17 mouse cellular contexts compared by ENCODE assay signal in the genomic region with DNA sequence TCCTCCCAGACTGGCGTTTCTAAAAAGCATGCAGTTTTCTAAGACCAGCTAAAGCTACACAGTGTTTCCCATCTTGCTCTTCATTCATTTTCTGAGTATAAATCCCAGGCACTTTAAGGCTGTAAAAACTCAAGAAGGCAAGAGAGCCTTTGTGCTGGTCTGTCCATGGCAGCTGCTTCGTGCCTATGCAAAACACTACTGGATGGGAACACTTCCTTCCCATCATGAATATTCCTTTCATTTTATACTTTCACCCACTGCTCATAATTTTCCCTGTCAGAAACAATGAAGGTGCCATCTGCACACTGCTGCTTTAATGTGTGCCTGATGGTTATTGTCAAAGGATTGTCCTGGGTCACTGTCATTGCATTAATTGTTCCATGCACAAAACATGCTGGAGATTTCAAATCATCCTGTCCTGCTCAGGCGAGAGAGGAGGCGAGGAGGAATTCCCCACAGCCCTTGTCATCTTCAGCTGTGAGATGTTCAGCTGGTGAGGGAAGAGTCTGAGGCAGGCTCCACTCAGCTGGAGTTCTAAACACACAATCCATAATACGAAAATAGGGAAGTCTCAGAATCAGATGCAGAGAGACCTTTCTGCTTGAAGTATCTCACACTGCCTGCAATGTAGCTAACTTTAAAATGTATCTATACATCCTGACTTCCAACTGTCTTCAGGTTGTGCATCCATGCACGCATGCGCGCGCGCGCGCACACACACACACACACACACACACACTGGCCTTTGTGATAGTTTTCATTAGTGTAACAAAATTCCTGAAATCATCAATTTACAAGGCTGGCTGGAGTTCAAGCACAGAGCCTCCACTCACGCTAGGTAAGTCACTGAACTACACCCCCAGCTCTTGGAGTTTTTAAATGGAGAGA. TPM values are rescaled to one million over a fixed set of nuclear protein-coding genes. Genes with fewer than 3 reads are reported as not detected.
DNase-seq lines count a peak whose midpoint lies in the region; ATAC-seq and TF ChIP-seq lines count a peak whose summit lies in the region.
"Had no signal": no experiment of that assay in that cellular context is flagged by ENCODE, and none has a peak within 500 bp of the region (broad histone marks: within the 10 kb centered on the region; RNA-seq: fewer than 3 reads in every experiment).

No protein-coding gene starts in this region.

- no peak overlapping the region; the same call in 1 of the 2 replicates for H3K27ac ChIP-seq in midbrain, embryonic 11.5 days (ENCODE audit: low read depth, low read length)
- H3K27ac ChIP-seq in midbrain, embryonic 10.5 days (replicated peaks): no peak overlapping the region
- peak overlapping the region; percentile 36; the same call in 1 of the 2 replicates for H3K27ac ChIP-seq in forebrain, postnatal 0 days (ENCODE audit: low read depth, low read length)
- H3K27ac ChIP-seq in midbrain, embryonic 12.5 days (replicated peaks): peak overlapping the region; percentile 30
- H3K27ac ChIP-seq: embryonic facial prominence, embryonic 13.5 days had no signal

- intact Hi-C loops in left cerebral cortex, postnatal 4 days (cut with DNase I): no loop called here

- no peaks in the 10 kb centered on the region for H3K4me1 ChIP-seq in midbrain, embryonic 11.5 days (ENCODE audit: control insufficient read depth, insufficient read depth, low read length)
- peaks cover 3% of the 10 kb centered on the region; the same call in 1 of the 2 replicates for H3K4me1 ChIP-seq in midbrain, embryonic 10.5 days
- H3K4me1 ChIP-seq in forebrain, postnatal 0 days (ENCODE audit: insufficient read depth): no peaks in the 10 kb centered on the region
- H3K4me1 ChIP-seq in midbrain, embryonic 12.5 days: peaks cover 10% of the 10 kb centered on the region
- H3K4me1 ChIP-seq: embryonic facial prominence, embryonic 13.5 days had no signal

- no peak for TF ChIP-seq CTCF in forebrain, postnatal 0 days (IDR thresholded peaks at IDR 0.05; ENCODE audit: low read depth)

- H3K9ac ChIP-seq in midbrain, embryonic 11.5 days (ENCODE audit: low read length): no peak overlapping the region
- H3K9ac ChIP-seq in forebrain, postnatal 0 days: no peak overlapping the region
- H3K9ac ChIP-seq in midbrain, embryonic 12.5 days (replicated peaks): no peak overlapping the region
- H3K9ac ChIP-seq: embryonic facial prominence, embryonic 13.5 days had no signal

- no peak for DNase-seq in midbrain, embryonic 11.5 days (ENCODE audit: low spot score, missing footprints)
- DNase-seq in midbrain, embryonic 10.5 days (ENCODE audit: low spot score): no peak
- no peak for DNase-seq in forebrain, postnatal 0 days
- DNase-seq in retina, embryonic 14.5 days (ENCODE audit: low spot score): peak; percentile 24
- DNase-seq in left cerebral cortex, postnatal 4 days: no peak
- no peak for DNase-seq in kidney, adult 8-10 months
- DNase-seq: cerebellum, adult 2 months; gastrocnemius, postnatal 25 days; heart, postnatal 4 days; kidney, adult 9 months; lung, postnatal 10 days had no signal

- no peaks in the 10 kb centered on the region for H3K9me3 ChIP-seq in midbrain, embryonic 11.5 days (ENCODE audit: control insufficient read depth, low read length)
- no peaks in the 10 kb centered on the region for H3K9me3 ChIP-seq in midbrain, embryonic 10.5 days (replicated peaks)
- no peaks in the 10 kb centered on the region for H3K9me3 ChIP-seq in forebrain, postnatal 0 days (ENCODE audit: low read length)
- no peaks in the 10 kb centered on the region for H3K9me3 ChIP-seq in midbrain, embryonic 12.5 days
- H3K9me3 ChIP-seq: embryonic facial prominence, embryonic 13.5 days had no signal

- ATAC-seq in midbrain, embryonic 11.5 days (ENCODE audit: low FRiP score): peak; percentile 48; the same call in 1 of the 2 replicates
- ATAC-seq in forebrain, postnatal 0 days: peak; percentile 78
- peak; percentile 56; the same call in 1 of the 2 replicates for ATAC-seq in midbrain, embryonic 12.5 days (ENCODE audit: low FRiP score, low read depth)
- ATAC-seq in activated CD4-positive, CD25-positive, alpha-beta regulatory T cell, adult 4 months: no peak

- 84% methylated on average over 13 of the region's 13 CpGs for WGBS in midbrain, embryonic 11.5 days
- WGBS in midbrain, embryonic 10.5 days: 89% methylated on average over 13 of the region's 13 CpGs
- WGBS in forebrain, postnatal 0 days: 73% methylated on average over 13 of the region's 13 CpGs
- 82% methylated on average over 13 of the region's 13 CpGs for WGBS in midbrain, embryonic 12.5 days

- no peaks in the 10 kb centered on the region for H3K27me3 ChIP-seq in midbrain, embryonic 11.5 days (ENCODE audit: control insufficient read depth, insufficient read depth, low read length)
- H3K27me3 ChIP-seq in midbrain, embryonic 10.5 days (ENCODE audit: low read depth, poor library complexity, severe bottlenecking): no peaks in the 10 kb centered on the region
- no peaks in the 10 kb centered on the region for H3K27me3 ChIP-seq in forebrain, postnatal 0 days (ENCODE audit: insufficient read depth, low read length)
- no peaks in the 10 kb centered on the region for H3K27me3 ChIP-seq in midbrain, embryonic 12.5 days
- H3K27me3 ChIP-seq: embryonic facial prominence, embryonic 13.5 days had no signal

- H3K36me3 ChIP-seq in midbrain, embryonic 11.5 days (ENCODE audit: control insufficient read depth, insufficient read depth, low read length): no peaks in the 10 kb centered on the region
- H3K36me3 ChIP-seq in midbrain, embryonic 10.5 days: no peaks in the 10 kb centered on the region
- H3K36me3 ChIP-seq in forebrain, postnatal 0 days (ENCODE audit: insufficient read depth): no peaks in the 10 kb centered on the region
- H3K36me3 ChIP-seq in midbrain, embryonic 12.5 days: no peaks in the 10 kb centered on the region
- H3K36me3 ChIP-seq: embryonic facial prominence, embryonic 13.5 days had no signal

- no peak overlapping the region for H3K4me2 ChIP-seq in midbrain, embryonic 11.5 days
- H3K4me2 ChIP-seq in forebrain, postnatal 0 days (ENCODE audit: low read depth): no peak overlapping the region
- H3K4me2 ChIP-seq in midbrain, embryonic 12.5 days (replicated peaks): no peak overlapping the region
- H3K4me2 ChIP-seq: embryonic facial prominence, embryonic 13.5 days; heart, embryonic 11.5 days; liver, embryonic 11.5 days had no signal

- H3K4me3 ChIP-seq in midbrain, embryonic 11.5 days (ENCODE audit: low read depth, low read length): no peak overlapping the region
- H3K4me3 ChIP-seq in midbrain, embryonic 10.5 days: no peak overlapping the region
- H3K4me3 ChIP-seq in forebrain, postnatal 0 days (ENCODE audit: low read depth, low read length): no peak overlapping the region
- H3K4me3 ChIP-seq in midbrain, embryonic 12.5 days: no peak overlapping the region
- H3K4me3 ChIP-seq: embryonic facial prominence, embryonic 13.5 days had no signal

RNA-seq across cellular contexts. Expression of a gene that starts 22.5 kb away (rescaled TPM):
- polyA plus RNA-seq in midbrain, embryonic 11.5 days (2014; fragmentation: Nextera tagmentation; extraction: Ambion mirVana): 3.7 and 5.8 TPM in 2 replicates
- 5.7 and 7.0 TPM in 2 replicates for polyA plus RNA-seq in midbrain, embryonic 10.5 days (2016; fragmentation: Nextera tagmentation; extraction: Ambion mirVana)
- total RNA-seq in forebrain, postnatal 0 days (2014; rRNA removed): 22.3 and 25.2 TPM in 2 replicates
- polyA plus RNA-seq in forebrain, postnatal 0 days (2015; fragmentation: Nextera tagmentation; extraction: Ambion mirVana): 2.1 and 6.5 TPM in 2 replicates
- polyA plus RNA-seq in midbrain, embryonic 12.5 days (2016; fragmentation: Nextera tagmentation; extraction: Ambion mirVana): 4.6 and 6.0 TPM in 2 replicates
- total RNA-seq in left cerebral cortex, postnatal 4 days (2021): 10 to 100 TPM; 24.0 to 26.7 TPM
- polyA plus RNA-seq in activated CD4-positive, CD25-positive, alpha-beta regulatory T cell, adult 4 months (2017; shearing (Covaris generic)): not detected
- total RNA-seq: MEL had no signal

Comparison
In these comparisons a context has a peak if more than half of its experiments do, and no peak if none do; other contexts are left out.
1. H3K27ac ChIP-seq: peak in forebrain, postnatal 0 days (single experiment) and midbrain, embryonic 12.5 days (single experiment); none in midbrain, embryonic 11.5 days (single experiment) and midbrain, embryonic 10.5 days (single experiment).